Mouse (Mus musculus): ENCODE results near the gene Car6. TPM values are rescaled to one million over a fixed set of nuclear protein-coding genes. Genes with fewer than 3 reads are reported as not detected.

The Car6 gene
- total RNA-seq (2023) = not detected in 2 replicates

DNA sequence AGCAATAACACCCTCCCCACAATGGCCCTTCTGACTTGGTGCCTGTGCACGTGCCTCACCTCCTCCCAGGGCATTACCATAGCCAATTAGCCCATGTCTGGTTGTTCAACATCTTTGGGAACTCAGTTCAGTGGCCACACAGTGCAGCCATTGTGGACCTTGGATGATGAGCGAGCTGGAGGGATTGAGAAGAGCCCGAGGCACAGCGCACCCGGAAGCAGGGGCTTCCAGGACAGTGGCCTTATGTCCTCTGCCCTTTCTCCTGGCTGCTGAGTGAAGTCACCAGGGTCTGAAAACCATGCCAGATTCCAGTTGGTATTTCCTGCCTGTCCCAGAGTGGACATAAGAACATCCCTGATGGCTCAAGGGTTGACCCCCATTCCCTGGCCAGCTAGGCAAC lies at the start of gene Car6:
TSS of gene Car6 (minus strand) at position 101 of the 400 bp plus-strand sequence.

DNA sequence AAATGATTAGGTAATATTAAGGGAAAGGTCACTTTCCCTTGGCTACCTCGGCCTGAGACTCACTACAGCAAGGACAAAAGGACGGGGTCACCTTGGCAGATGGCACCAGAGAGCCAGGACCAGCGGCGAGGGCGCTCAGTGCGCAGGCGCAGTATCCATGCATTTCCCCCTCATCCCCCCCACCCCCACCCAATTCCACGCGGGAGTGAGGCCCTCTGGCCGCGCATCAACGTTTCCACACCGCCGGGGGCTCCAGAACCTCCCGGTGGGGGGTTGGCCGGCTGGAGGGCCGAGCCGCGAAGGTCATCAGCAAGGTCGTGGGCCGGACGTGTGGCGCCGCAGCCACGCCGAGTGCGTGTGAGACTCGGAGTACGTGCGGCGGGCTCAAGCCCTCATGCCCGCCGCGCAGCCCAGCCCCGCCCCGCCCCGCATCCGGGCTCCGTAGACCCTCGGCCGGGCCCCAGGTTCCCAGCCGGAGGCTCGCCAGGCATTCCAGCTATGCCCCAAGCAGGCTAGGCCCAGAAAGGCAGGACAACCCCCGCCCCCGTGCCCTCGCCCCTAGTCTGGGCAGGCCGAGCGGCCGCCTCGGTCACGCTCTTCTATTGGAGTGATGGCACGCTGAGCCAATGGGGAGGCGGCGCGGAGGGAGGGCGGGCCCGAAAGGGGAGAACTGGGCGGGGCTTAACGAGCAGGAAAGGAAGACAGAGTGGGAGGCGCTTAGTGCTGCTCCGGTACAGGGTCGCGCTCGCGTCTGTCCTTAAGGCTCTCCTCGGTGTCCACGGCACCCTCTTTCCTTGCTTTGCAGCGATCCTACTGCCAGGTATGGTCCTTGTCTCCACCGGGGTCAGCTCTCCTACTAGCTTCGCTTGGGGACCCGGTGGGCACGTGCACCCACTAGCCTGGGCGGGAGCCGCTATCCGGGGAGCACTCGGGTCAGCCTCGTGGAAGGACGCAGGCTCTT lies 35.7 kb upstream of the Car6 start, which contains the start of gene Eno1:
TSS of gene Eno1 (plus strand) at position 201 of the 961 bp plus-strand sequence.

Other genes with a start within 250 kb of the Car6 start
- 2.7 and 3.8 TPM in 2 replicates for gene Spsb1, start 246.3 kb downstream of the Car6 start, total RNA-seq (2023)
- 68.4 and 80.0 TPM in 2 replicates for gene H6pd, start 192.3 kb downstream of the Car6 start, total RNA-seq (2023)
- 5.5 and 6.9 TPM in 2 replicates for gene Gpr157, start 114.0 kb downstream of the Car6 start, total RNA-seq (2023)
- gene Slc2a5, start 82.0 kb downstream of the Car6 start, total RNA-seq (2023) = not detected in 2 replicates
- not detected in 2 replicates for gene Slc2a7, start 52.4 kb downstream of the Car6 start, total RNA-seq (2023)
- 308 and 317 TPM in 2 replicates for gene Eno1, start 35.4 kb upstream of the Car6 start, total RNA-seq (2023)
- gene Rere, start 80.3 kb upstream of the Car6 start, total RNA-seq (2023) = 68.8 and 80.6 TPM in 2 replicates